Mouse (Mus musculus): ENCODE results near the gene Adgrf1.

DNA sequence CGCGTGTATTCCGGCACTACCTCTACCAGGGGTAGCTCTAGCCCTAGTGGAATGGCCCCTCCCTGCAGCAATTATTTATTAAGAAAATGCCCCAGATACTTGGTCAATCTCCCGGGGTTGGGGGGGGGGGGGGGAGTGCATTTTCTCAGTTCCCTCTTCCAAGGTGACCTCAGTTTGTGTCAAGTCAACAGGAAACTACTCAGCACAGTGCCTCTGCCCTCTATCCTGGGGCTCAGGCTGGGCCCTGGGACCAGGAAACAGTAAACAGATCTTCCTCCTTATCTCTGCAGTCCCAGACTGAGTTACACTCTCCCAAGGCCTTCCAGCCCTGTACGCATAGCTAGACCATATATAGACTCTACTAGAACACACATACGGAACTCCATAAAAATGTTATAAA, 57.7 kb downstream of the Adgrf1 start:
- TF ChIP-seq GATA1 (IDR thresholded peaks at IDR 0.05; ENCODE audit: borderline replicate concordance, low read length) (no peak), FLI1 (IDR thresholded peaks at IDR 0.05; ENCODE audit: low read length) (no peak)

Data from megakaryocyte, embryonic 14.5 days (primary cell).